Mouse (Mus musculus) liver, embryonic 12.5 days (tissue): ENCODE measurements around the gene Ttc4. TPM values are rescaled to one million over a fixed set of nuclear protein-coding genes. Genes with fewer than 3 reads are reported as not detected.
A peak's percentile ranks its signal among the peaks of the same experiment; 100 is the strongest.

Experiments used
- ATAC-seq: fragments of 200-750 bp; cut with Nextera tagmentation; 2 replicates; pipeline ENCODE4 v1.8.0; 2017; ENCODE audit warnings: moderate number of reproducible peaks, mild to moderate bottlenecking, moderate library complexity
- H3K27ac ChIP-seq: fragments of 300-500 bp; sonication (generic); 2 replicates; pipeline ENCODE4 v1.5.1; 2016; ENCODE audit warnings: mild to moderate bottlenecking
- H3K27me3 ChIP-seq: fragments of 300-500 bp; sonication (generic); replicated peaks from 2 replicates; pipeline ENCODE4 v1.6.1; 2016; ENCODE audit warnings: mild to moderate bottlenecking, moderate library complexity
- H3K36me3 ChIP-seq: fragments of 300-500 bp; sonication (generic); 2 replicates; pipeline ENCODE4 v1.6.1; 2016; ENCODE audit warnings: mild to moderate bottlenecking, moderate library complexity
- H3K4me1 ChIP-seq: fragments of 300-500 bp; sonication (generic); 2 replicates; pipeline ENCODE4 v1.6.1; 2016
- H3K4me2 ChIP-seq: fragments of 300-500 bp; sonication (generic); 2 replicates; pipeline ENCODE4 v1.6.1; 2016; ENCODE audit warnings: mild to moderate bottlenecking, moderate library complexity
- H3K4me3 ChIP-seq: fragments of 300-500 bp; sonication (generic); 2 replicates; pipeline ENCODE4 v1.5.1; 2016; ENCODE audit warnings: mild to moderate bottlenecking, moderate library complexity
- H3K9ac ChIP-seq: fragments of 300-500 bp; sonication (generic); 2 replicates; pipeline ENCODE4 v1.6.1; 2016; ENCODE audit warnings: mild to moderate bottlenecking, moderate library complexity
- H3K9me3 ChIP-seq: fragments of 300-500 bp; sonication (generic); replicated peaks from 2 replicates; pipeline ENCODE4 v1.6.1; 2016; ENCODE audit warnings: mild to moderate bottlenecking, moderate library complexity
- WGBS: fragments of 180-500 bp; shearing (Covaris S2); methylation state at CpG from one replicate; pipeline ENCODE4 v1.1.7; 2016; ENCODE audit not compliant: insufficient replicate concordance; 5-methylcytosine and 5-hydroxymethylcytosine counted together
- polyA plus RNA-seq: library from polyadenylated mRNA; unstranded; fragments of >200 nt; fragmentation: Nextera tagmentation; extraction: Ambion mirVana; gene quantifications from 2 replicates; pipeline ENCODE4 v1.2.1, GENCODE M21; 2016

The Ttc4 gene
- polyA plus RNA-seq, 1 experiment from 2014 or later, result 48.6 TPM

DNA sequence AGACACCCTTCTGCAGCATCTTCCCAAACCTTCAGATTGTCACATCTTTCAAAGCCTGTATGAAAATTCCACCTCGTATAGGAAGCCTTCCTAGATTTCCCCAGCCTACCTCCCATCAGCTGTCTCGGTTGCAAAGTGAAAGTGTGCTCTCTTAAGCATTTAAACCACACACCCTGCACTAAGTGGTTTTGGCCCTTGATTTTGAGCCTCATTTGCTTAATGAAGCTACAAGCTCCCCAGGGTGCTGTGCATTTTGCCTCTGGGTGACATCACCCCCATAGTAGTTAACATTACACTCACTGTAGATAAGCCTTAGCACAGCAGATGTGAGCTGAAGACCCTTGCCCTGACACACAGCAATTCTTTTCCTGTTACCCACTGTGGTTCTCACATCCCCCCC is 2.2 kb upstream of the Ttc4 start:
- Histone ChIP-seq H3K9ac (no peak overlapping the region), H3K27me3 (0 out of 2 replicates have a peak, but pooled peaks cover 12% of the 10 kb centered on the region), H3K36me3 (peaks cover 15% of the 10 kb centered on the region), H3K9me3 (no peaks in the 10 kb centered on the region), H3K4me1 (peaks cover 32% of the 10 kb centered on the region), H3K27ac (no peak overlapping the region), H3K4me2 (peak overlapping the region; percentile 25; the same call in 1 of the 2 replicates), H3K4me3 (no peak overlapping the region)
- 43% methylated on average over 2 of the region's 2 CpGs for WGBS
- no peak for ATAC-seq

- Histone ChIP-seq H3K4me1 (peaks cover 32% of the 10 kb centered on the region), H3K27me3 (0 out of 2 replicates have a peak, but pooled peaks cover 12% of the 10 kb centered on the region), H3K4me3 (no peak overlapping the region; the same call in 1 of the 2 replicates), H3K27ac (peak overlapping the region; percentile 75), H3K4me2 (peak overlapping the region; percentile 88), H3K9ac (peak overlapping the region; percentile 27), H3K36me3 (peaks cover 33% of the 10 kb centered on the region), H3K9me3 (no peaks in the 10 kb centered on the region)
- ATAC-seq, result no peak; the same call in 1 of the 2 replicates
- 33% methylated on average over 3 of the region's 3 CpGs for WGBS
Observed at GRCm38 (mm10) chr4:106679152-106679551, 408 bp upstream of the Ttc4 start.

GRCm38 (mm10) chr4:106676749-106677148 is 2.0 kb downstream of the Ttc4 start:
- Histone ChIP-seq H3K4me1 (peaks cover 32% of the 10 kb centered on the region), H3K27ac (no peak overlapping the region), H3K27me3 (no peaks in the 10 kb centered on the region), H3K9ac (no peak overlapping the region), H3K4me2 (no peak overlapping the region), H3K36me3 (peaks cover 57% of the 10 kb centered on the region), H3K9me3 (no peaks in the 10 kb centered on the region), H3K4me3 (no peak overlapping the region)
- 85% methylated on average over 5 of the region's 5 CpGs for WGBS
- no peak for ATAC-seq

DNA sequence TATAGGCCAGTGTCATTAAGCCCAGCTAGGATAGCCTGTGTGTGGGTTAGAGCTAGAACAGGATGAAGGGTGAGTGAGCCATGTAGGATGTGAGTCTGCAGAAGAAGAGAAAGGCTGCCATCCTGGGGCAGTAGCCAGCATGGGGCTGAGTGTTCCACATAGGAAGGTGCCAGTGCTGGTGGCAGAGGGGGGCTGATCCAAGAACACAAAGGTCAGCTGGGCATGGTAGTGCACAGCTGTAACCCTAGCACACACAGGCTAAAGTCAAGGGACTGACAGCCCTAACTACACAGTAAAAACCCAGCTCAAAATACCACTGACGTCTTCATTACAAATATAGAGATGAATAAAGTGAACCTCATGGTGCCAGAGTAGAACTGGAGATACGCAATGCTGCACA is 12.2 kb downstream of the Ttc4 start:
- Histone ChIP-seq H3K9ac (no peak overlapping the region), H3K4me3 (no peak overlapping the region), H3K4me2 (no peak overlapping the region), H3K36me3 (peaks cover 100% of the 10 kb centered on the region), H3K27me3 (no peaks in the 10 kb centered on the region), H3K27ac (no peak overlapping the region), H3K9me3 (no peaks in the 10 kb centered on the region), H3K4me1 (no peaks in the 10 kb centered on the region)
- ATAC-seq, result no peak
- 83% methylated on average over 2 of the region's 2 CpGs for WGBS

DNA sequence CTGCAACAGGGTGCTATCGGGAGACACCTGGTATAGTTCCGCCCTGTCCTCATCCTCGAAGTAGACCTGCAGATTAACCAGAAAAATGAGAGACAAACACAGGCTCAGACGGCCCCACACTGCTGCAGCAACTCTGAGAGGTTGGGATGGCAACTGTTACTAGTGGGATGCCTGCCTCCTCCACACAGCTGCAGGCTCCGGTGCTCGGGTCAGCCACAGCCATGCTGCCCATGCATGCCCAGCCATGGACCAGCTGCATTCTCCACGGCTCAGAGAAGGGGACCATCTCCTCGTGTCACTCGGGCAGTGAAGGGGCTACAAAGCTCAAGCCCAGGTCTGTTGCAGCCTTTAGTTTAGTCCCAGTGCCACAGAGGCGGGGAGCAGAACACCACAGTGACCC is 13.1 kb downstream of the Ttc4 start:
- no peak for ATAC-seq
- H3K36me3 ChIP-seq, result peaks cover 100% of the 10 kb centered on the region
- no peak overlapping the region for H3K27ac ChIP-seq
- no peaks in the 10 kb centered on the region for H3K27me3 ChIP-seq
- 86% methylated on average over 10 of the region's 10 CpGs for WGBS
- H3K4me1 ChIP-seq, result no peaks in the 10 kb centered on the region
- no peaks in the 10 kb centered on the region for H3K9me3 ChIP-seq
- H3K4me2 ChIP-seq, result no peak overlapping the region
- no peak overlapping the region for H3K9ac ChIP-seq
- H3K4me3 ChIP-seq, result no peak overlapping the region

DNA sequence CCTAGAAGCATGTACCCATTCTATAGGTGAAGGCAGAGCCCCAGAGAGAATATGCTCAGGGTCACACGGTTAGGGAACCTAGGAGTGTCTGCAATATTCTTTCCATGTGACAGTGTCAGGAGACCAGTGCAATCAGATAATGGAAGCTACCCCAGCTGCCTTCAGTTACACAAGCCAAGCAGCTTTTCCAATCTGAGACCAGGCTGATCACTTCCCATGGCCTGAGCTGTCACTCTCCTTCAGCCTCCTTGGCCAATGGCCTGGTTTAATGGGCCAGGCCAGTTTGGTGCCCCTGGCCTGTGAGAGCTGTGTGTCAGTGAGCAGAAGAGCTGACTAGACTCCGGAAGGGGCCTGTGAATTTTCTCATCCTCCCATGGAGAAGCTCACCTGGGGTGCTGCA is 13.5 kb downstream of the Ttc4 start:
- ATAC-seq, result no peak
- no peaks in the 10 kb centered on the region for H3K9me3 ChIP-seq
- no peaks in the 10 kb centered on the region for H3K4me1 ChIP-seq
- H3K27me3 ChIP-seq, result no peaks in the 10 kb centered on the region
- H3K4me3 ChIP-seq, result no peak overlapping the region
- no peak overlapping the region for H3K9ac ChIP-seq
- H3K27ac ChIP-seq, result no peak overlapping the region
- no peak overlapping the region for H3K4me2 ChIP-seq
- peaks cover 100% of the 10 kb centered on the region for H3K36me3 ChIP-seq
- 84% methylated on average over 2 of the region's 2 CpGs for WGBS

DNA sequence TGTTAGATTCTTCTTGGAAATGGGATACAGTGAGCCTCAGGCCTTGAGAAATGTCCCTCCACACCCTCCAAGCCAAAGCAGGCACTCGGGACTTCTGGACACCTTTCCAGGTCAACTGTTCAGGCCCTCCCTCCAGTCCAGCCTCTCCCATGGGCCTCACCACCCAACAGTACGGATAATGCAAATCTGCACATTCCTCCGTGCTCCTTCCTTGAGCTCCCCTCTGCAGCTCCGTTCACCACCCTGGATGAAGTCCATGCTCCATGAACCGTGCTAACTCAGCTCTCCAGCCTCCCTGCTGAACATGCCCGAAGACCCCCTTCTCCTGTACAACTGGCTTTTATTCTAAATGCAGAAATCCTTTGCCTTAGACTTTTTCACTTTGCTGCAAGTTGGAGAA is 14.0 kb downstream of the Ttc4 start:
- no peak overlapping the region for H3K27ac ChIP-seq
- no peak overlapping the region for H3K4me2 ChIP-seq
- H3K4me1 ChIP-seq, result no peaks in the 10 kb centered on the region
- WGBS, result 81% methylated on average over 6 of the region's 6 CpGs
- no peaks in the 10 kb centered on the region for H3K9me3 ChIP-seq
- no peak overlapping the region for H3K4me3 ChIP-seq
- ATAC-seq, result no peak
- no peaks in the 10 kb centered on the region for H3K27me3 ChIP-seq
- H3K36me3 ChIP-seq, result peaks cover 100% of the 10 kb centered on the region
- no peak overlapping the region for H3K9ac ChIP-seq

DNA sequence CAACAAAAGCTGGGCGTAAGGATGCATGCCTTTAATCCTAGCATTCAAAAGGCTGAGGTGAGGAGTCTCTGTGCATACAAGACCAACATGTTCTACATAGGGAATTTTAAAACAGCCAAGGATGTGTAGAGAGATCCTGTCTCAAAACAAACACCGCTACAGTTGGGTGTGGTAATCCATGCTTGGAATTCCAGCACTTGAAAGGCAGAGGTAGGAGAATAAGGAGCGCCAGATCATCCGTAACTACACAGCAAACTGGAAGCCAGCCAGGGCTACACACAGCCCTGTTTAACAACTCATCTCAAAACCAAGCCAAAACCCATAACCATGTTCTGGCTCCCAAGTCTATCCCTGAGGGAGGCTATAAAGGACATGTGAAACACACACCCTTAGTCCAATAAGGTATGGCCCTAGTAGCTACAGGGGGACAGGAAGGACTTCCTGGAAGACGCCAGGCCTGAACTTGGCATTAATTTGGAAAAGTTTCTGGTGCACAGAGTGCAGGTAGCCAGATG is 14.7 kb downstream of the Ttc4 start:
- Histone ChIP-seq H3K27me3 (no peaks in the 10 kb centered on the region), H3K27ac (no peak overlapping the region), H3K4me3 (no peak overlapping the region), H3K9ac (no peak overlapping the region), H3K4me1 (no peaks in the 10 kb centered on the region), H3K36me3 (peaks cover 100% of the 10 kb centered on the region), H3K4me2 (no peak overlapping the region), H3K9me3 (no peaks in the 10 kb centered on the region)
- ATAC-seq, result no peak
- 81% methylated on average over 5 of the region's 5 CpGs for WGBS

DNA sequence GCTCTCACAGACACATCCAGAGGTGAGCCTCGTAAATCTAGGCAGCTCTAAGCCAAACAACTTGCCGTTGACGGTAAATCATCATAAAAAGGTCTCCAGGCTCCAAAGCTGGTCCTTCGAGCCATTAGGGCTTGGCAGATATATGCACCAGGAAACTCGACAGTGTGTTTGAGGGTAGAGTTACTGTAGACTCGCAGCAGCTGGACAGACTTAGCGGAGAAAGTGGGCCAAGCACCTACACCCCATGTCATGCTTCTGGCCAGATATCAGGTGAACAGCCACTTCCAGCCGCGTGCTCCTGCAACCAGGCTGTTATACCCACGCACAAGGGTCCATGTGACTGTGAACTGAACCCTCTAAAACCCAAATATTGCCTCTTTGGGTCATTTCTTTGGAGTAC is 23.1 kb downstream of the Ttc4 start:
- H3K27ac ChIP-seq, result no peak overlapping the region
- ATAC-seq, result no peak
- no peak overlapping the region for H3K9ac ChIP-seq
- no peaks in the 10 kb centered on the region for H3K27me3 ChIP-seq
- WGBS, result 85% methylated on average over 10 of the region's 10 CpGs
- H3K4me1 ChIP-seq, result peaks cover 15% of the 10 kb centered on the region
- H3K4me3 ChIP-seq, result no peak overlapping the region
- H3K36me3 ChIP-seq, result peaks cover 57% of the 10 kb centered on the region
- H3K4me2 ChIP-seq, result no peak overlapping the region
- no peaks in the 10 kb centered on the region for H3K9me3 ChIP-seq

GRCm38 (mm10) chr4:106653051-106653450 is 25.7 kb downstream of the Ttc4 start:
- no peak overlapping the region for H3K4me2 ChIP-seq
- no peaks in the 10 kb centered on the region for H3K9me3 ChIP-seq
- H3K27ac ChIP-seq, result no peak overlapping the region
- H3K27me3 ChIP-seq, result peaks cover 11% of the 10 kb centered on the region; the same call in 1 of the 2 replicates
- peaks cover 19% of the 10 kb centered on the region for H3K4me1 ChIP-seq
- H3K36me3 ChIP-seq, result peaks cover 33% of the 10 kb centered on the region
- no peak overlapping the region for H3K4me3 ChIP-seq
- ATAC-seq, result no peak
- H3K9ac ChIP-seq, result no peak overlapping the region
- 80% methylated on average over 15 of the region's 15 CpGs for WGBS

DNA sequence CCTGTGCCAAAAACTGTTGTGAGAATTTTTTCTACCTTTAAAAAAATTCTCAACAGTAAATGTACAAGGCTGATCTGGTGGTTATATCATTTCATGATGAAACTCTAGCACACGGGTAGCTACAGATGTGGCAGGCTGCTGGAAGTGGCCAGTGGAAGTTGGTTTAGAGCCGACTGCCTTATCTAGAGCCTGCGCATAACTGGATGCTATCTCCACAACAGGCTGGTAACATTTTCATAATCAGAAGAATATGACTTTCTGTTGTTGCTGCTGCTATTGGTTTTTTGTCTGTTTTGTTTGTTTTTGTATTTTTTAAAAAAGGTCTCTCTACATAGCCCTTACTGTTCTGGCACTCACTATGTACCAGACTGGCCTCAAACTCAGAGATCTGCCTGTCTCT is 26.2 kb downstream of the Ttc4 start:
- WGBS, result 62% methylated on average over 3 of the region's 3 CpGs
- H3K4me3 ChIP-seq, result no peak overlapping the region
- H3K36me3 ChIP-seq, result peaks cover 28% of the 10 kb centered on the region
- no peak for ATAC-seq
- H3K27ac ChIP-seq, result no peak overlapping the region
- no peak overlapping the region for H3K4me2 ChIP-seq
- H3K9me3 ChIP-seq, result no peaks in the 10 kb centered on the region
- no peak overlapping the region for H3K9ac ChIP-seq
- peaks cover 16% of the 10 kb centered on the region for H3K27me3 ChIP-seq
- peaks cover 19% of the 10 kb centered on the region for H3K4me1 ChIP-seq

- Histone ChIP-seq H3K27ac (peak within 1 kb of the TSS; percentile 41; the same call in 1 of the 2 replicates), H3K36me3 (peaks cover 27% of the 10 kb centered on the region), H3K27me3 (peaks cover 26% of the 10 kb centered on the region), H3K4me1 (peaks cover 19% of the 10 kb centered on the region), H3K9me3 (no peaks in the 10 kb centered on the region), H3K4me2 (peak within 1 kb of the TSS; percentile 89), H3K4me3 (peak within 1 kb of the TSS; percentile 70), H3K9ac (peak within 1 kb of the TSS; percentile 70)
- 4% methylated on average over 40 of the region's 40 CpGs for WGBS
- ATAC-seq, result peak; percentile 97
Observed at GRCm38 (mm10) chr4:106650833-106651527, 27.8 kb downstream of the Ttc4 start, which contains the start of gene Pars2. Pars2 (plus strand) TSS chr4:106651069.
